Mouse (Mus musculus): ENCODE data around the gene Zfp609. TPM values are rescaled to one million over a fixed set of nuclear protein-coding genes. Genes with fewer than 3 reads are reported as not detected.
"Not testable (repeated sequence)": the region's sequence is repeated elsewhere in the genome, so short reads cannot be mapped to it uniquely, and the experiment has no call there.

The Zfp609 gene
- polyA plus RNA-seq, 1 experiment from 2014 or later: 7.0 TPM

DNA sequence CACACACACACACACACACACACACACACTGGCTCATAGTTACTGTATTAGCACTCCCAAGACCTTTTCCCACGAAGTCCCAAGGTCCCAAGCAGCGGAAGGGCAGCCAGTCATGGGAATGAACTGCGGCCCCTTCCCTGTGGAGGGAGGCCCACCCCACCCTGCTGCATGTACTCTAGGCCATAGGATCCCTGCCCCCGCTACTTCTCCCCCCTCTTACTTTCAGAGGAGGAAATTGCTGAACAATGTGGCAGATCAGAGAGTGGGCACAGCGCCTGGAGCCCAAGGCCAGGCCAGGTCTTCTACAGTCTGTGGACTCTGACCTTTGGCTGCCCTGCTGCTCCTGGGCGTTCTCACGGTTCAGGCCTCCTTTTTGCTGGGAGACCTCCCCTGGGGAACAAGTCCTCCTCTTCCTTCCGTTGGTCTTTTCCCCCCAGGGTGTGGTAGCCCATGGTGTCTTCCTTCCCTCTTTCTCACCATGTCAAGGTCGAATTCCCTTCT, 155.9 kb downstream of the Zfp609 start:
- 47% methylated on average over 9 of the region's 9 CpGs for WGBS
- DNase-seq (ENCODE audit: low spot score): peak; percentile 21
- H3K27ac ChIP-seq (replicated peaks): peak overlapping the region; percentile 57; the same call in 1 of the 2 replicates

DNA sequence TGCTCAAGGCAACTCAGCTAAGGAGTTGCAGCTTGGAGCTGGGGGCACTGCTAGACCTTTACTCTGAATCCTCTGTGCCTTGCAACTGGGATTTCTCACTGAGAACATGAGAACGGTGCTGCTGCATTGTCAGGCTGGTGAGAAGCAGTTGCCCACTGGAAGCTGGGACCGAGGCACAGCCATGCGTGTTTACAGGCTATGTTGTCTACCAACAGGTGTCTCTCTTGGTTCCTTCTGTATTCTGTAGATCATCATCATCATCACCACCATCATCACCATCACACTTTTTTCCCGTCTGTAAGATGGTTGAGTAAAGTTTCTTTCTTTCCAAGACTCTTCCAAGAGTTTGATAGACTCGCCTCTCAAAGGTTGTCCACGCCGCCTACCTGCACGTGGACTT, 159.7 kb downstream of the Zfp609 start, which contains the start of gene Oaz2:
Gene Oaz2 (plus strand): TSS at position 301 of the 400 bp plus-strand sequence.
- Histone ChIP-seq H3K27ac (replicated peaks) (no peak within 1 kb of the TSS), H3K9me3 (no peaks in the 10 kb centered on the region), H3K36me3 (replicated peaks) (no peaks in the 10 kb centered on the region), H3K4me3 (no peak within 1 kb of the TSS), H3K4me1 (peaks cover 10% of the 10 kb centered on the region), H3K27me3 (replicated peaks; ENCODE audit: low read depth, poor library complexity, severe bottlenecking) (no peaks in the 10 kb centered on the region)
- no peak for DNase-seq (ENCODE audit: low spot score)
- 91% methylated on average over 8 of the region's 8 CpGs for WGBS

More for the DNA sequence above, 155.9 kb downstream of the Zfp609 start:
- H3K4me1 ChIP-seq: peaks cover 24% of the 10 kb centered on the region
- no peaks in the 10 kb centered on the region for H3K36me3 ChIP-seq (replicated peaks)
- no peaks in the 10 kb centered on the region for H3K9me3 ChIP-seq
- no peaks in the 10 kb centered on the region for H3K27me3 ChIP-seq (replicated peaks; ENCODE audit: low read depth, poor library complexity, severe bottlenecking)
- H3K4me3 ChIP-seq: no peak overlapping the region

DNA sequence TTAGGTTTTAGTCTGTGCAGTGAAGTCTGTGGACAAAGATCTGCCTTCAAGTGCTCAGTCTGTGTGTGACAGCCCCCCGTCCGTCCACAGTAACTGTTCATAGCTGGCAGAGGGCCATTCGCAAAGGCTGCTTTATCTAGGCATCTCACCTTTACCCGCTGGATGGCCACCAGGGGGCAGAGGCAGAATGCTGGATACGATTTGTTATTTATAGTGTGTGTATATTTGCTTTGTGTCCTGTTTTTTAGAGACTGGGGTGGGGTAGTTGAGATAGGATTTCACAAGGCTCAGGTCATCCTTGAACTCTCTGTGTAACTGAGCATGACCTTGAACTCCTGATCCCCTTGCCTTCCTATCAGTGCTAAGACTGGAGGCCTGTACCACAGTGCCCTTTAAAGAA, 161.3 kb downstream of the Zfp609 start:
- Histone ChIP-seq H3K4me3 (no peak overlapping the region), H3K27ac (replicated peaks) (no peak overlapping the region), H3K9me3 (no peaks in the 10 kb centered on the region), H3K36me3 (replicated peaks) (no peaks in the 10 kb centered on the region), H3K27me3 (replicated peaks; ENCODE audit: low read depth, poor library complexity, severe bottlenecking) (no peaks in the 10 kb centered on the region), H3K4me1 (peaks cover 3% of the 10 kb centered on the region)
- 31% methylated on average over 5 of the region's 5 CpGs for WGBS
- peak; percentile 77 for DNase-seq (ENCODE audit: low spot score)

DNA sequence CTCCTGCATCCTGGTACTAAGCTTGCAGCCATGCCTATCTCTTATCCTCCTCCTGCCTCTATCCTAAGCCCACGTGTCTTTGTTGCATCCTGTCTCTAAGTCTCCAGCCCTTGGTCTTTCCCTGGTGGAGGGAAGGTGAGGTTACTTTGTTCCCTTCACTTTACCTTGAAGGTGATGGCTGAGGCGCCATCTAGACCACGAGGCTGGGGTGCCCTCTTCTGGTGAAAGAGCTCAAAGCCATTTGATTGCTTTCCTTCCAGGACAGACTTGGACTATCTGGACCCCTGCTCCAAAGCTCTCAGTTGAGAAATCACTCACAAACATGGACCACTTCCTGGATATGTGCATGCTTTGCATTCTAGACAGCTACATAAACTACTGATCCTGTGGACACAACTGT, 163.2 kb downstream of the Zfp609 start:
- H3K4me1 ChIP-seq: peaks cover 4% of the 10 kb centered on the region; the same call in 1 of the 2 replicates
- 3% methylated on average over 3 of the region's 3 CpGs for WGBS

DNA sequence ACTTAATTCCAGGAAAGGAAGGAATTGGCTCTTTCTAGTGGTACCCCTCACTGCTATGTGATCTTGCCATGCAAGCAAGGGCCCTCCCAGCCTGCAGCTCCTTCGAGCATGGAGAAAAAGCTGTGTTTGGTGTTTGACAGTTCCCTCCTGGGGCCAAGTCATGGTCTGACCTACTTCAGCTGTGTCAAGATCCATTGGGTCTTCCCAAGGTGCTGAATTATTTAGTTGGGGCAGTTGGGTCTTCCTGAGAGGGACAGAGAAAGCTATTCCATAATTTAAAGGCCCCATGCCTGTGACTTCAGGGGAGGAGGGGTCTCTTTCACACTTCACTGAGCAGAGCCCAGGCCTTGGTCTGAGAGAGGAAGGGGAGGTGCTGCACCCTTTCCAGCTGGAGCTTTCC, 165.9 kb downstream of the Zfp609 start:
- no peaks in the 10 kb centered on the region for H3K27me3 ChIP-seq (replicated peaks; ENCODE audit: low read depth, poor library complexity, severe bottlenecking)
- H3K4me3 ChIP-seq: no peak overlapping the region
- DNase-seq (ENCODE audit: low spot score): no peak
- H3K27ac ChIP-seq (replicated peaks): no peak overlapping the region
- WGBS: 76% methylated on average over 1 of the region's 1 CpGs
- no peaks in the 10 kb centered on the region for H3K9me3 ChIP-seq
- no peaks in the 10 kb centered on the region for H3K36me3 ChIP-seq (replicated peaks)
- peaks cover 4% of the 10 kb centered on the region; the same call in 1 of the 2 replicates for H3K4me1 ChIP-seq

More for the DNA sequence above, 163.2 kb downstream of the Zfp609 start:
- DNase-seq (ENCODE audit: low spot score): peak; percentile 73
- Histone ChIP-seq H3K4me3 (no peak overlapping the region), H3K27ac (replicated peaks) (no peak overlapping the region), H3K36me3 (replicated peaks) (no peaks in the 10 kb centered on the region), H3K27me3 (replicated peaks; ENCODE audit: low read depth, poor library complexity, severe bottlenecking) (no peaks in the 10 kb centered on the region), H3K9me3 (no peaks in the 10 kb centered on the region)

DNA sequence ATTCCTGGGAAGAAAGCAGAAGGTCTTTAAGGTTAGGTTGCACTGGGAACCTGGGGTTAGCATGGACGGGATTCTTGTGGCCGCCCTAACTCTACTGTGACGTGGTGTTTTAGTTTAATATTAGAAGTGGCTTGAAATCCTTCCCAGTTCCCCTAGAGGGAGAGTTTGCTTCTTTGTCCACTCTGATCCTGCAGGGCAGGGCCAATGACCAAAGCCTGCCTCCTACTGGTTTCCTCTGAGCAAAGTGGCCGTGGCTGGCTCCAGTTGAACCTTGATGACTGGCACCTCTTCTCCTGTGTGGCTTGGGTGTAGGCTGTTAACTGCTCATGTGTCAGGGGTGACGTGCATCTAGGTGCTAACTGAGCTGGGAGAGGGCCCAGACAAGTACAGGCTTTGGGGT, 166.3 kb downstream of the Zfp609 start:
- Histone ChIP-seq H3K4me1 (peaks cover 4% of the 10 kb centered on the region; the same call in 1 of the 2 replicates), H3K27me3 (replicated peaks; ENCODE audit: low read depth, poor library complexity, severe bottlenecking) (no peaks in the 10 kb centered on the region), H3K9me3 (no peaks in the 10 kb centered on the region), H3K4me3 (no peak overlapping the region), H3K36me3 (replicated peaks) (no peaks in the 10 kb centered on the region), H3K27ac (replicated peaks) (no peak overlapping the region)
- WGBS: 58% methylated on average over 5 of the region's 5 CpGs
- DNase-seq (ENCODE audit: low spot score): no peak

DNA sequence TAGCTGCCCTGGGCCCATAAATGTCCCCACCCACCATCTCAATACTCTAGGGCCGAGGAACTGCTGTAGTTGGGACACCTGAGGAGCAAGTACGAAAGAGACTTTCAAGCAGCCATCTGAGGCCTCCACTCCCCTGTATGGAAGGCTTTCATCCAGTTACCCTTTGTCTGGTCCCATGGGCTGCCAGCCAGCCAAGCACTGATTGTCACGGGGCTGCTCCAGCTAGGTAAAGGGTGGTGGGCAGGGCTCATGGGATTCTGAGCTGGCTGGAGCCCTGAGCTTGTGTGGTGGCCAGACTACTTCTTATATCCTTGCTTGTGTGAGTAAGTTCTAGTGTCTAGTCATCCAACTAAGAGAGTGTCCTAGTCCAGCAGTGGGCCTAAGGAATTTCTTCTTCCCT, 170.1 kb downstream of the Zfp609 start:
- WGBS: 84% methylated on average over 3 of the region's 3 CpGs
- Histone ChIP-seq H3K4me1 (peaks cover 4% of the 10 kb centered on the region; the same call in 1 of the 2 replicates), H3K4me3 (no peak overlapping the region), H3K9me3 (no peaks in the 10 kb centered on the region), H3K36me3 (replicated peaks) (no peaks in the 10 kb centered on the region), H3K27me3 (replicated peaks; ENCODE audit: low read depth, poor library complexity, severe bottlenecking) (no peaks in the 10 kb centered on the region), H3K27ac (replicated peaks) (no peak overlapping the region)
- DNase-seq (ENCODE audit: low spot score): no peak

DNA sequence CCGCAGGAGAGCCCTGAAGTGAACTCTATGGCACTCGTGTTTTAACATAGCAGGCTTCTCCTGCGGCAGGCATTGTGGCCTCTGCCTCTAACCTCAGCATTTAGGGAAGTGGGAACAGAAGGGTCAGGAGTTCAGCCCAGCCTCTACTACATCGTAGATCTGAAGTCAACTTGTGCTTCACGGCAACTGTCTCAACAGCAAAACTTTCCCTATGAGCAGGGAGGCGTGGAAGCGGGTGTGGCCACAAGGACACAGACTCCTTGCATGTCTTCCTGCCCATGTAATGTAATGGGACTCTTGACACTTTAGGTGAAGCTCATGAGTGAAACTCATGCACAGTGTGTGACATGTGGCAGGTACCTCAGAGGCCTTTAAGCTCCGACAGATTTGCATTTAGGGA, 171.8 kb downstream of the Zfp609 start:
- Histone ChIP-seq H3K4me1 (no peaks in the 10 kb centered on the region), H3K27ac (replicated peaks) (no peak overlapping the region), H3K27me3 (replicated peaks; ENCODE audit: low read depth, poor library complexity, severe bottlenecking) (no peaks in the 10 kb centered on the region), H3K36me3 (replicated peaks) (no peaks in the 10 kb centered on the region), H3K9me3 (no peaks in the 10 kb centered on the region), H3K4me3 (no peak overlapping the region)
- DNase-seq (ENCODE audit: low spot score): no peak
- WGBS: 86% methylated on average over 8 of the region's 8 CpGs

DNA sequence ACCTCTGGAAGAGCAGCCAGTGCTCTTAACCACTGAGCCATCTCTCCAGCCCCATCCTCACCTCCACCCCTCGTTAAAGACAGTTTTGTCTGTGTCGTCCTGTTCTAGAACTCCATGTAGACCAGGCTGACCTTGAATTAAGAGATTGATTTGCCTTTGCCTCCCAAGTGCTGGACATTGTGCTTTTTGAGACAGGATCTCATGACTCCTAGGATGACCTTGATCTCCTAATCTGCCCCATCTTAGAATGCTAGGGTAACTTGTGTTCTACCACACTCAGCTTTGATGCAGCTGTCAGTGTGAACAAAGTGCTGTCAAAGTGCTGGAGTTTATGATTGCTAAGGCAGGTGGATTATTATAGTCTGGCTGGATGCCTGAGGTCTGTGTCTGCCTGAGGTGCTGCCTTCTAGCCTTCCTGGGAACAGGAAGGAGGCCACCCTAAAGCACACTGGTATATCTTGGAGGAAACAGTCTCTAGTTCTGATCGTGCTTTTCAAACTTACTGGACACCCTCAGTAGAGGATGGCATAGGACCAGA, 172.6 kb downstream of the Zfp609 start:
- no peaks in the 10 kb centered on the region for H3K27me3 ChIP-seq (replicated peaks; ENCODE audit: low read depth, poor library complexity, severe bottlenecking)
- no peak overlapping the region for H3K4me3 ChIP-seq
- H3K4me1 ChIP-seq: peaks cover 5% of the 10 kb centered on the region; the same call in 1 of the 2 replicates
- no peak overlapping the region for H3K27ac ChIP-seq (replicated peaks)
- no peaks in the 10 kb centered on the region for H3K36me3 ChIP-seq (replicated peaks)
- DNase-seq (ENCODE audit: low spot score): no peak
- H3K9me3 ChIP-seq: no peaks in the 10 kb centered on the region
- 94% methylated on average over 3 of the region's 3 CpGs for WGBS

DNA sequence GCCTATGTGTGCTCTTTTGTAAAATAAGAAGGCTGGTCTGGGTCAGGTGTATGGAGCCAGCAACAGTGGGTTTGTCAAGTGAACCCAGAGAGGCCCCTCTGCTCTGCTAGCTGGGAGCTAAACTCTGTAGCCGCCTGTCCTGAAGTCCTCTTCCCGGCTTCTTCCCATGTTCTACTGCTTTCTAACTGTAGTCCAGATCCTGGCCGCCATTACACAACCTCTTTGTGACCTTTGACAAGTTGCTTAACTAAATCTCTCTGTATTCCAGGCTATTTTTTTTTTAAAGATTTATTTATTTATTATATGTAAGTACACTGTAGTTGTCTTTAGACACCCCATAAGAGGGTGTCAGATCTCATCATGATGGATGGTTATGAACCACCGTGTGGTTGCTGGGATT, 173.6 kb downstream of the Zfp609 start:
- no peak overlapping the region for H3K27ac ChIP-seq (replicated peaks)
- no peaks in the 10 kb centered on the region for H3K27me3 ChIP-seq (replicated peaks; ENCODE audit: low read depth, poor library complexity, severe bottlenecking)
- no peak for DNase-seq (ENCODE audit: low spot score)
- H3K4me3 ChIP-seq: no peak overlapping the region
- 93% methylated on average over 4 of the region's 4 CpGs for WGBS
- H3K36me3 ChIP-seq (replicated peaks): no peaks in the 10 kb centered on the region
- H3K4me1 ChIP-seq: peaks cover 5% of the 10 kb centered on the region; the same call in 1 of the 2 replicates
- H3K9me3 ChIP-seq: no peaks in the 10 kb centered on the region

DNA sequence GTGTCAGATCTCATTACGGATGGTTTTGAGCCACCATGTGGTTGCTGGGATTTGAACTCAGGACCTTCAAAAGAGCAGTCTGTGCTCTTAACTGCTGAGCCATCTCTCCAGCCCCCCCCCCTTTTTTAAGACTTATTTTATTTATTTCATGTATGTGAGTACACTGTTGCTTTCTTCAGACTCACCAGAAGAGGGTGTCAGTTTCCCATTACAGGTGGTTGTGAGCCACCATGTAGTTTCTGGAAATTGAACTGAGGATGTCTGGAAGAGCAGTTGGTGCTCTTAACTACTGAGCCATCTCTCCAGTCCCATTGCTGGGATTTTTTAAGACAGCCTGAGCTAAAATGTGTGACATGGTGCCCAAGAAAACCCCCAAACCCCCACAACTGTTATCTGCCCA, 175.4 kb downstream of the Zfp609 start:
- 100% methylated on average over 1 of the region's 1 CpGs for WGBS
- H3K27ac ChIP-seq (replicated peaks); H3K9me3 ChIP-seq; H3K27me3 ChIP-seq (replicated peaks; ENCODE audit: low read depth, poor library complexity, severe bottlenecking); H3K4me3 ChIP-seq; H3K36me3 ChIP-seq (replicated peaks); DNase-seq (ENCODE audit: low spot score); H3K4me1 ChIP-seq: not testable (repeated sequence)

DNA sequence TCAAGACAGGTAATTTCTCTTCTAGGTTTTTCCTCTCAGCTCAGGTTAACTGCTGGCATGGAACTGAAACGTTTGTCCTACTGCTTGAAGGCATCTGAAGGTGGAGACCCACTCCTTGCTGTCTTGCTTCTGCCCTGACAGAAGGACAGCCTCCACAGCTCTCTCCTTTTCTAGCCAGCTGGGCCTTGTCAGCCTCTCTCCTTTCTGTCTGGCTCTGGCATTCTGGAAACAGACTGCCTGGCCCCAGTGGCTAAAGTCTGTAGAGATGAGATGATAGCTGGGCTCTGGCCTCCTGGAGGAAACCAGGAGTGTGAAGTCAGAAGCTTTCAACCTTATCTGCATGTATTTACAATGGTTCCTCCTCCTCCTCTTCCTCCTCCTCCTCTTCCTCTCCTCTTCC, 177.4 kb downstream of the Zfp609 start:
- H3K27me3 ChIP-seq (replicated peaks; ENCODE audit: low read depth, poor library complexity, severe bottlenecking): no peaks in the 10 kb centered on the region
- no peak for DNase-seq (ENCODE audit: low spot score)
- WGBS: 66% methylated on average over 1 of the region's 1 CpGs

DNA sequence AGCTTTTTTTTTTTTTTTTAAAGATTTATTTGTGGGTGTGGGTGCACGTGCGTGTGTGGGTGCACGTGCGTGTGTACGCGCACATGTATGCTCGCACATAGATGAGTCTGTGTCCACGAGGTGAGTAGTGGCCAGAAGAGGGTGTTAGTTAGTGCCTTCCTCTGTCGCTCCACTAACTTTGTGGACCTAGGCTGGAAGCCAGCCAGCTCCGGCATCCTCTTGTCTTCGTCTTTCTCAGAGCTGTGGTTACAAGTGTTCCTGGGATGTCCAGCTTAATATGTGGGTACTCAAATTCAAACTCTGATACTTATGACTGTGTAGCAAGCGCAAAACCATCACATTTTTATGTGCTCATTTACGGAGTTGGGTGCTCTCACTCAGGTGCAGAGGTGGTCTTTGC, 178.6 kb downstream of the Zfp609 start:
- Histone ChIP-seq H3K36me3 (replicated peaks) (no peaks in the 10 kb centered on the region), H3K9me3 (no peaks in the 10 kb centered on the region), H3K27ac (replicated peaks) (no peak overlapping the region), H3K4me1 (peaks cover 14% of the 10 kb centered on the region; the same call in 1 of the 2 replicates), H3K27me3 (replicated peaks; ENCODE audit: low read depth, poor library complexity, severe bottlenecking) (no peaks in the 10 kb centered on the region), H3K4me3 (no peak overlapping the region)
- WGBS: 95% methylated on average over 13 of the region's 13 CpGs
- no peak for DNase-seq (ENCODE audit: low spot score)

More for the DNA sequence above, 177.4 kb downstream of the Zfp609 start:
- Histone ChIP-seq H3K4me3 (no peak overlapping the region), H3K9me3 (no peaks in the 10 kb centered on the region), H3K36me3 (replicated peaks) (no peaks in the 10 kb centered on the region), H3K4me1 (peaks cover 14% of the 10 kb centered on the region; the same call in 1 of the 2 replicates), H3K27ac (replicated peaks) (0 out of 2 replicates have a peak overlapping the region, but pooled peaks have one; percentile 35)
